ENCODE assay signal across 12 mouse cellular contexts in genomic region chr4:148816556-148816955, GRCm38 (mm10). TPM values are rescaled to one million over a fixed set of nuclear protein-coding genes. Genes with fewer than 3 reads are reported as not detected.
DNase-seq lines count a peak whose midpoint lies in the region; ATAC-seq and TF ChIP-seq lines count a peak whose summit lies in the region.
"Had no signal": no experiment of that assay in that cellular context is flagged by ENCODE, and none has a peak within 500 bp of the region (broad histone marks: within the 10 kb centered on the region; RNA-seq: fewer than 3 reads in every experiment).

No protein-coding gene starts in this region.

- H3K4me1 ChIP-seq in heart, embryonic 16.5 days (ENCODE audit: control insufficient read depth, insufficient read depth, low read length): peaks cover 66% of the 10 kb centered on the region
- H3K4me1 ChIP-seq in embryonic facial prominence, embryonic 15.5 days: peaks cover 27% of the 10 kb centered on the region
- peaks cover 28% of the 10 kb centered on the region for H3K4me1 ChIP-seq in midbrain, embryonic 12.5 days
- H3K4me1 ChIP-seq in thymus, adult 2 months (replicated peaks; ENCODE audit: control insufficient read depth, insufficient read depth, low read length): no peaks in the 10 kb centered on the region

- no peak overlapping the region for H3K4me3 ChIP-seq in heart, embryonic 16.5 days (ENCODE audit: low read length)
- H3K4me3 ChIP-seq in embryonic facial prominence, embryonic 15.5 days (replicated peaks): no peak overlapping the region
- no peak overlapping the region for H3K4me3 ChIP-seq in midbrain, embryonic 12.5 days
- H3K4me3 ChIP-seq in thymus, adult 2 months (ENCODE audit: control insufficient read depth, insufficient read depth, low read length): no peak overlapping the region

- no peak overlapping the region for H3K4me2 ChIP-seq in heart, embryonic 16.5 days (ENCODE audit: low read depth, low read length)
- 0 out of 2 replicates have a peak overlapping the region, but pooled peaks have one; percentile 23 for H3K4me2 ChIP-seq in embryonic facial prominence, embryonic 15.5 days (replicated peaks)
- H3K4me2 ChIP-seq in midbrain, embryonic 12.5 days (replicated peaks): peak overlapping the region; percentile 30

- no peaks in the 10 kb centered on the region for H3K9me3 ChIP-seq in heart, embryonic 16.5 days (replicated peaks; ENCODE audit: control insufficient read depth, low read length)
- no peaks in the 10 kb centered on the region for H3K9me3 ChIP-seq in embryonic facial prominence, embryonic 15.5 days (replicated peaks)
- H3K9me3 ChIP-seq in midbrain, embryonic 12.5 days: 0 out of 2 replicates have a peak, but pooled peaks cover 2% of the 10 kb centered on the region
- H3K9me3 ChIP-seq: G1E had no signal

- intact Hi-C loops in heart, postnatal 10 days (cut with DNase I): loop anchor here (10.0 kb wide), 1 partner anchor 48 kb away; no protein-coding TSS in a partner anchor

- no peak overlapping the region for H3K27ac ChIP-seq in heart, embryonic 16.5 days (ENCODE audit: low read length)
- no peak overlapping the region for H3K27ac ChIP-seq in embryonic facial prominence, embryonic 15.5 days (replicated peaks)
- H3K27ac ChIP-seq in midbrain, embryonic 12.5 days (replicated peaks): no peak overlapping the region
- no peak overlapping the region for H3K27ac ChIP-seq in thymus, adult 2 months (ENCODE audit: control insufficient read depth, insufficient read depth, low read length)

- no peak for TF ChIP-seq POLR2A in thymus, adult 2 months (IDR thresholded peaks at IDR 0.05; ENCODE audit: control insufficient read depth, extremely low read depth, insufficient read depth, low read length, poor library complexity)

- ATAC-seq in heart, embryonic 16.5 days (replicated peaks; ENCODE audit: extremely low read depth, insufficient read depth, low FRiP score): no peak
- ATAC-seq in embryonic facial prominence, embryonic 15.5 days (ENCODE audit: insufficient number of reproducible peaks, low FRiP score, low TSS enrichment, low read depth): no peak
- ATAC-seq in midbrain, embryonic 12.5 days (ENCODE audit: low FRiP score, low read depth): no peak

- H3K9ac ChIP-seq in heart, embryonic 16.5 days (ENCODE audit: low read length): peak overlapping the region; percentile 21; the same call in 1 of the 2 replicates
- no peak overlapping the region for H3K9ac ChIP-seq in embryonic facial prominence, embryonic 15.5 days
- H3K9ac ChIP-seq in midbrain, embryonic 12.5 days (replicated peaks): no peak overlapping the region

- H3K36me3 ChIP-seq in heart, embryonic 16.5 days (ENCODE audit: control insufficient read depth, insufficient read depth): no peaks in the 10 kb centered on the region
- H3K36me3 ChIP-seq in embryonic facial prominence, embryonic 15.5 days: no peaks in the 10 kb centered on the region
- H3K36me3 ChIP-seq in midbrain, embryonic 12.5 days: no peaks in the 10 kb centered on the region
- H3K36me3 ChIP-seq in thymus, adult 2 months (ENCODE audit: control insufficient read depth, insufficient read depth, low read length): no peaks in the 10 kb centered on the region
- H3K36me3 ChIP-seq: G1E had no signal

- no peaks in the 10 kb centered on the region for H3K27me3 ChIP-seq in heart, embryonic 16.5 days (ENCODE audit: control insufficient read depth, insufficient read depth, low read length)
- H3K27me3 ChIP-seq in embryonic facial prominence, embryonic 15.5 days: peaks cover 30% of the 10 kb centered on the region
- peaks cover 83% of the 10 kb centered on the region for H3K27me3 ChIP-seq in midbrain, embryonic 12.5 days
- H3K27me3 ChIP-seq in thymus, adult 2 months (ENCODE audit: control insufficient read depth, insufficient read depth, low read length): no peaks in the 10 kb centered on the region

- no peak for TF ChIP-seq CTCF in thymus, adult 2 months (IDR thresholded peaks at IDR 0.05; ENCODE audit: borderline replicate concordance, control insufficient read depth, extremely low read depth, insufficient read depth, low read length, poor library complexity)

- WGBS in heart, embryonic 16.5 days: 27% methylated on average over 14 of the region's 14 CpGs
- 10% methylated on average over 14 of the region's 14 CpGs for WGBS in embryonic facial prominence, embryonic 15.5 days
- WGBS in midbrain, embryonic 12.5 days: 3% methylated on average over 14 of the region's 14 CpGs
- 50% methylated on average over 14 of the region's 14 CpGs for WGBS in thymus, adult 2 months

- no peak for DNase-seq in heart, postnatal 10 days
- peak; percentile 50 for DNase-seq in R1 (ENCODE audit: low read depth, low spot score)
- no peak for DNase-seq in lung, postnatal 36 days
- DNase-seq in cerebellum, postnatal 25 days: no peak
- DNase-seq in thymus, adult 2 months: no peak
- DNase-seq: cerebellum, postnatal 36 days; gastrocnemius, postnatal 25 days; right cerebral cortex, postnatal 14 days had no signal

RNA-seq across cellular contexts. Expression of gene Casz1, which starts 12.3 kb away (rescaled TPM):
- 22.4 and 25.7 TPM in 2 replicates for polyA plus RNA-seq in heart, embryonic 16.5 days (2015; fragmentation: Nextera tagmentation; extraction: Ambion mirVana)
- 10 to 100 TPM; 64.7 to 67.2 TPM for total RNA-seq in heart, postnatal 10 days (2021)
- 10.1 and 11.2 TPM in 2 replicates for polyA plus RNA-seq in embryonic facial prominence, embryonic 15.5 days (2015; fragmentation: Nextera tagmentation; extraction: Ambion mirVana)
- polyA plus RNA-seq in midbrain, embryonic 12.5 days (2016; fragmentation: Nextera tagmentation; extraction: Ambion mirVana): 3.3 and 4.1 TPM in 2 replicates
- polyA plus RNA-seq in thymus, adult 2 months (2012; rRNA removed): 5.3 and 5.8 TPM in 2 replicates
